Mouse (Mus musculus): ENCODE results near the gene Mien1. TPM values are rescaled to one million over a fixed set of nuclear protein-coding genes. Genes with fewer than 3 reads are reported as not detected.

The Mien1 gene
- total RNA-seq, 2 experiments from 2014 or later = 28.0 to 29.0 TPM

- peak in 1 of 2 experiments; percentile 11 for DNase-seq (ENCODE audit: low spot score in 2 of 2)
These were observed 48.6 kb downstream of the Mien1 start for GRCm38 (mm10) chr11:98390141-98390540.

DNA sequence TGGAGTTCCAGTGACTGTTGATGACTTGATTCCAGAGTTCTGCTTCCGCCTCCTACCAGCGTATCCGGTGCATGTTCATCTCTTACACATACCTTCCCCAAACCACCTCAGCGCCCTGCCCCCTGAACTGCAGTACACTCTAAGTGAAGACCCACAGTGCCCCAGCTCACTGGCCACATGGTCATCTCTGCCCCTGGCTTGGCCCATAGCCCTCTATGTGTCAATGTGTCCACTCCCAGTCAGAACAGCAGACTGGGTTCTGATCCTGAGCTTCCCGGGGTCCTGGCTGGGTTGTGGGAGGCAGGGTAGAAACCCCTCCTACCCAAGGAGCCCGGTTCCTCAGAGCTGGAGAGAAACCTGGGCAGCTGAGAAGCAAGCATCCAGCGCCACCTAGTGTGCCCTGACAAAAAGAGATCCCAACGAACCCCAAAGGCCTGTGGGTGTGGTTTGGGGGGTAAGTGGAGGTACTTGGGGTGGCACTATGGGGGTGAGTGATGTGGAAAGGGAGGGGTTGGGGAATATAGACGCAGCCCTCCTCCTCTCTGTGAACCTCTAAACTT, 49.5 kb downstream of the Mien1 start:
- peak in 1 of 2 experiments; percentile 34 for DNase-seq (ENCODE audit: low spot score in 2 of 2)

- no peak for DNase-seq (ENCODE audit: low spot score in 2 of 2)
These were observed 50.5 kb downstream of the Mien1 start for GRCm38 (mm10) chr11:98388282-98388681.

Other genes starting within 250 kb of the Mien1 start
- 10 to 100 TPM; 28.5 to 34.8 TPM for gene Med1, start 245.7 kb downstream of the Mien1 start, total RNA-seq (2021)
- 10 to 100 TPM; 28.5 to 31.0 TPM for gene Cdk12, start 235.9 kb downstream of the Mien1 start, total RNA-seq (2021)
- gene Neurod2, start 109.3 kb downstream of the Mien1 start, total RNA-seq (2021) = not detected
- under 1 TPM; 0.52 to 0.70 TPM for gene Ppp1r1b, start 90.6 kb downstream of the Mien1 start, total RNA-seq (2021)
- gene Stard3, start 80.6 kb downstream of the Mien1 start, total RNA-seq (2021) = 10 to 100 TPM; 14.1 to 16.9 TPM
- 100 to 1,000 TPM; 447 to 769 TPM for gene Tcap, start 55.2 kb downstream of the Mien1 start, total RNA-seq (2021)
- gene Pnmt, start 52.5 kb downstream of the Mien1 start, total RNA-seq (2021) = under 1 TPM in 1 of 2 experiments, not detected in 1; 0.71 TPM
- gene Pgap3, start 38.5 kb downstream of the Mien1 start, total RNA-seq (2021) = 1 to 10 TPM; 4.6 to 5.6 TPM
- gene Erbb2, start 26.5 kb downstream of the Mien1 start, total RNA-seq (2021) = 10 to 100 TPM; 19.6 to 23.5 TPM
- gene Grb7, start 7.4 kb upstream of the Mien1 start, total RNA-seq (2021) = under 1 TPM in 1 of 2 experiments, not detected in 1; 0.16 TPM
- gene Ikzf3, start 107.0 kb upstream of the Mien1 start, total RNA-seq (2021) = under 1 TPM; 0.54 to 0.74 TPM
- gene Zpbp2, start 112.1 kb upstream of the Mien1 start, total RNA-seq (2021) = not detected
- gene Ormdl3, start 148.4 kb upstream of the Mien1 start, total RNA-seq (2021) = 10 to 100 TPM; 28.0 to 28.3 TPM
- gene Lrrc3c, start 159.3 kb upstream of the Mien1 start, total RNA-seq (2021) = not detected
- 10 to 100 TPM; 11.0 to 13.9 TPM for gene Gm12355, start 186.7 kb upstream of the Mien1 start, total RNA-seq (2021)
- gene Gsdma3, start 187.4 kb upstream of the Mien1 start, total RNA-seq (2021) = under 1 TPM; 0.49 to 0.76 TPM
- not detected for gene Gsdma2, start 207.8 kb upstream of the Mien1 start, total RNA-seq (2021)
- gene Gsdma, start 225.4 kb upstream of the Mien1 start, total RNA-seq (2021) = not detected
- gene Psmd3, start 243.6 kb upstream of the Mien1 start, total RNA-seq (2021) = 100 to 1,000 TPM; 130 to 140 TPM